Mouse (Mus musculus): ENCODE measurements at regions not wholly inside any gene's neighbourhood (a gene's known extent, or its start where the extent isn't known, plus 50 kb on each side); places are given as distances from the start of the nearest gene placed in this dataset.

GRCm38 (mm10) chr7:64012268-64012601, 73.5 kb upstream of the Klf13 start:
- TF ChIP-seq TAL1 (IDR thresholded peaks at IDR 0.05; ENCODE audit: low read length): no peak
- TF ChIP-seq GATA1 (IDR thresholded peaks at IDR 0.05; ENCODE audit: low read length): no peak
- peaks cover 5% of the 10 kb centered on the region; the same call in 1 of the 2 replicates for H3K9me3 ChIP-seq (ENCODE audit: control insufficient read depth, low read length)
- H3K4me3 ChIP-seq (replicated peaks): no peak overlapping the region
- H3K36me3 ChIP-seq (ENCODE audit: control insufficient read depth): peaks cover 3% of the 10 kb centered on the region
- H3K27me3 ChIP-seq (ENCODE audit: control insufficient read depth): no peaks in the 10 kb centered on the region
- H3K4me1 ChIP-seq (ENCODE audit: control insufficient read depth): peaks cover 72% of the 10 kb centered on the region

GRCm38 (mm10) chr7:64011563-64012267, 73.0 kb upstream of the Klf13 start:
- H3K27me3 ChIP-seq (ENCODE audit: control insufficient read depth): no peaks in the 10 kb centered on the region
- no peak overlapping the region for H3K4me3 ChIP-seq (replicated peaks)
- peaks cover 73% of the 10 kb centered on the region for H3K4me1 ChIP-seq (ENCODE audit: control insufficient read depth)
- peaks cover 3% of the 10 kb centered on the region for H3K36me3 ChIP-seq (ENCODE audit: control insufficient read depth)
- H3K9me3 ChIP-seq (ENCODE audit: control insufficient read depth, low read length): peaks cover 5% of the 10 kb centered on the region; the same call in 1 of the 2 replicates
- TF ChIP-seq TAL1 (IDR thresholded peaks at IDR 0.05; ENCODE audit: low read length) (no peak), GATA1 (IDR thresholded peaks at IDR 0.05; ENCODE audit: low read length) (no peak)

GRCm38 (mm10) chr7:64010640-64011039, 71.9 kb upstream of the Klf13 start:
- peaks cover 73% of the 10 kb centered on the region for H3K4me1 ChIP-seq (ENCODE audit: control insufficient read depth)

GRCm38 (mm10) chr7:64007766-64008165, 69.1 kb upstream of the Klf13 start:
- H3K4me3 ChIP-seq (replicated peaks): no peak overlapping the region
- H3K4me1 ChIP-seq (ENCODE audit: control insufficient read depth): peaks cover 57% of the 10 kb centered on the region
- peaks cover 3% of the 10 kb centered on the region; the same call in 1 of the 2 replicates for H3K9me3 ChIP-seq (ENCODE audit: control insufficient read depth, low read length)
- no peak for TF ChIP-seq GATA1 (IDR thresholded peaks at IDR 0.05; ENCODE audit: low read length)
- no peak for TF ChIP-seq TAL1 (IDR thresholded peaks at IDR 0.05; ENCODE audit: low read length)
- no peaks in the 10 kb centered on the region for H3K36me3 ChIP-seq (ENCODE audit: control insufficient read depth)
- no peaks in the 10 kb centered on the region for H3K27me3 ChIP-seq (ENCODE audit: control insufficient read depth)

More at GRCm38 (mm10) chr7:64010640-64011039, 71.9 kb upstream of the Klf13 start:
- Histone ChIP-seq H3K4me3 (replicated peaks) (no peak overlapping the region), H3K36me3 (ENCODE audit: control insufficient read depth) (peaks cover 3% of the 10 kb centered on the region), H3K27me3 (ENCODE audit: control insufficient read depth) (no peaks in the 10 kb centered on the region), H3K9me3 (ENCODE audit: control insufficient read depth, low read length) (peaks cover 5% of the 10 kb centered on the region; the same call in 1 of the 2 replicates)
- no peak for TF ChIP-seq GATA1 (IDR thresholded peaks at IDR 0.05; ENCODE audit: low read length)
- TF ChIP-seq TAL1 (IDR thresholded peaks at IDR 0.05; ENCODE audit: low read length): no peak

DNA sequence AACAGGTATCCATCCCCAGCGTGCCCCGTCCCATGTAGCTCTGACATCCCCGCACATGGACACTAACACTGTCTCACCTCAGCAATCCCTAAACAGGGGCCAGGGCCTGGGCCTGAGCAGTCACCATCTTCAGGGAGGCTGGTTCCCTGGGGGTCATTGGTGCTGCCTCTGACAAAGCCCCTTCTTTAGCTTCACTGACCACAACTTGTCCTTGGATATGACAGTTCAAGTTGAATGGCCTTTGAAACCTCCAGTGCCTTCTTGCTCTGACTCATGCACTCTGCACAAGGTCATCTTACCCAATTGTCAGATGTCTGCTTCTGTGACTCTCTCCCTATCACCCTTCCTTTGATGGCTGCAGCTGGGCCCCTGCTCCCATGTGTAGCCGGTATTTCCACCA, 68.2 kb upstream of the Klf13 start:
- Histone ChIP-seq H3K4me1 (ENCODE audit: control insufficient read depth) (peaks cover 55% of the 10 kb centered on the region), H3K9me3 (ENCODE audit: control insufficient read depth, low read length) (peaks cover 3% of the 10 kb centered on the region; the same call in 1 of the 2 replicates), H3K36me3 (ENCODE audit: control insufficient read depth) (no peaks in the 10 kb centered on the region), H3K27me3 (ENCODE audit: control insufficient read depth) (no peaks in the 10 kb centered on the region), H3K4me3 (replicated peaks) (no peak overlapping the region)
- TF ChIP-seq GATA1 (IDR thresholded peaks at IDR 0.05; ENCODE audit: low read length): no peak
- TF ChIP-seq TAL1 (IDR thresholded peaks at IDR 0.05; ENCODE audit: low read length): no peak

GRCm38 (mm10) chr7:64005765-64006164, 67.0 kb upstream of the Klf13 start:
- H3K4me3 ChIP-seq (replicated peaks): no peak overlapping the region
- no peak for TF ChIP-seq GATA1 (IDR thresholded peaks at IDR 0.05; ENCODE audit: low read length)
- TF ChIP-seq TAL1 (IDR thresholded peaks at IDR 0.05; ENCODE audit: low read length): no peak
- H3K27me3 ChIP-seq (ENCODE audit: control insufficient read depth): no peaks in the 10 kb centered on the region

GRCm38 (mm10) chr7:64003904-64004303, 65.2 kb upstream of the Klf13 start:
- H3K36me3 ChIP-seq (ENCODE audit: control insufficient read depth): no peaks in the 10 kb centered on the region

More at GRCm38 (mm10) chr7:64005765-64006164, 67.0 kb upstream of the Klf13 start:
- H3K36me3 ChIP-seq (ENCODE audit: control insufficient read depth): no peaks in the 10 kb centered on the region
- H3K4me1 ChIP-seq (ENCODE audit: control insufficient read depth): peaks cover 55% of the 10 kb centered on the region
- peaks cover 3% of the 10 kb centered on the region; the same call in 1 of the 2 replicates for H3K9me3 ChIP-seq (ENCODE audit: control insufficient read depth, low read length)

DNA sequence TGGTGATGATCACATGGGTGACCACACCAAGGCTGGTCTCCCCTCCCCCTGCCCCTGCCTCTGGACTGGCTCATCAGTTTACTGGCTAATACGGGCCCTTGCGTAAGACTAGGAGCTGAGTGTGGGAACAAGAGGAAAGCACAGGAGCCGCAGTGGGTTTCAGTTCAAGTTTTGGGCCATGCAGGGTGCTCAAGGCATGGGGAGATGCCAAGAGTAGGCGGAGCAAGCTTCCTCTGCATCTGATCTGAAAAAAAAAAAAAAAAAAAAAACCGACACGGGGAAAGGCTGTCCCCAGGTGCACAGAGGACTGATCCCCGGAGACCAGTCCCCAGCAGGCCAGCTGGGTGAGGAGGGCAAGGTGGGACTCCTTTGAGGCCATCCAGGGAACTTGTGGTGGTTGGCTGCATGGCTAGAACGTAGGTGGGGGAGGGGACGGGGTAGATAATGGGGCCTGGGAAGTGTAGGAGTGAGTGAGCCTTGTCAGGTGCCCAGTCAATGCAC, 62.9 kb upstream of the Klf13 start:
- H3K4me1 ChIP-seq (ENCODE audit: control insufficient read depth): peaks cover 75% of the 10 kb centered on the region
- no peak overlapping the region for H3K4me3 ChIP-seq (replicated peaks)
- no peaks in the 10 kb centered on the region for H3K27me3 ChIP-seq (ENCODE audit: control insufficient read depth)
- peaks cover 3% of the 10 kb centered on the region for H3K36me3 ChIP-seq (ENCODE audit: control insufficient read depth)
- H3K9me3 ChIP-seq (ENCODE audit: control insufficient read depth, low read length): no peaks in the 10 kb centered on the region
- TF ChIP-seq GATA1 (IDR thresholded peaks at IDR 0.05; ENCODE audit: low read length) (no peak), TAL1 (IDR thresholded peaks at IDR 0.05; ENCODE audit: low read length) (no peak)

More at GRCm38 (mm10) chr7:64003904-64004303, 65.2 kb upstream of the Klf13 start:
- H3K27me3 ChIP-seq (ENCODE audit: control insufficient read depth): no peaks in the 10 kb centered on the region
- H3K4me1 ChIP-seq (ENCODE audit: control insufficient read depth): peaks cover 62% of the 10 kb centered on the region
- peaks cover under 1% of the 10 kb centered on the region; the same call in 1 of the 2 replicates for H3K9me3 ChIP-seq (ENCODE audit: control insufficient read depth, low read length)
- H3K4me3 ChIP-seq (replicated peaks): no peak overlapping the region
- TF ChIP-seq GATA1 (IDR thresholded peaks at IDR 0.05; ENCODE audit: low read length) (no peak), TAL1 (IDR thresholded peaks at IDR 0.05; ENCODE audit: low read length) (no peak)

Data from erythroblast, embryonic 14.5 days (primary cell).